Mouse (Mus musculus) ES-Bruce4 (cell line): ENCODE data around the gene Zfp458.

Experiments used
- CTCF ChIP-seq: IDR thresholded peaks from one replicate; pipeline ENCODE4 v1.8.1; 2011; ENCODE audit warnings: low read depth, low read length
- POLR2A ChIP-seq: IDR thresholded peaks from one replicate; pipeline ENCODE4 v1.8.1; 2011; ENCODE audit warnings: low read length; ENCODE audit not compliant: insufficient read depth

DNA sequence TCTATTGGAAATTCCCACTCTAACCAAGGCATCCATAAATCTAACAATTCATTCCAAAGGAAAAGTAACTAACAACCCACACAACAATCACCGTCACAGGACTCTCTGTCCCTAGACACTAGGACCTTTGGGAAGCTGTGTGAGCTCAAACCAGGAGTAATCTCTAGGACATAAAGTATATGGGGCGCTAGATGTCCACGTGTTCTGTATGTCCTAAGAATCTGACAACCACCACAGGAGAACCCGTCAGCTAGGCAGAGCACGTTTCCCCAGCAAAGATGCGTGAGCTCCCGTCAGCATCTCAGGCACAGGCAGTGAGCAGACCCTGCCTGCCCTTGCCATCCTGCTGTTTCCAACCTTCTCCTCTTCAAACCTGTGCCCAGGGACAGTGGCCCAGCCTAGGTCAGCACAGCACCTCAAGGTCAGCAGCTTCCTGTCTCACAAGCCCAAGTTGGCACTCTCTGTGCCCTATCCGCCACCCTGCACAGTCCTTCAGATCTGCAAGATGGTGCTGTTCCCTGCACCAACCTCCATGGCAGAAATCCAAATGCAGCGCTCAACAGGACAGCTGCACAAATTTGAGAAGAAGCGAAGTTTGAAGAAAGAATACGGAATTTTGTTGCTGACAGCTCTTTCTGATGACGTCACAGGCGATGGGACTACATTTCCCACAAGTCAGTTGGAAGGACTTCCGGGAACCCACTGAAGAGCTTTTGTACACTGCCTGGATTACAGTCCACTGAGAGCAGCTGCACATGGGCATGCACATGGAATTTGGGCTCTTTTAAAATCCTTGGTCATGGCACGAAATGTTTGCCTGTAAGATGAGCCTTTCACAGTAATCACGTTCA is 27.8 kb upstream of the Zfp458 start, which contains the start of gene Zfp457:
- TF ChIP-seq POLR2A = no peak
- TF ChIP-seq CTCF = no peak
